Mouse (Mus musculus) MEL (cell line): ENCODE results near the gene Proser3. TPM values are rescaled to one million over a fixed set of nuclear protein-coding genes. Genes with fewer than 3 reads are reported as not detected.
A peak's percentile ranks its signal among the peaks of the same experiment; 100 is the strongest.

Source experiments
- DNase-seq: peaks from one replicate; pipeline ENCODE4 v3.0.0; 2011; ENCODE audit warnings: low read depth, low spot score
- H3K27ac ChIP-seq: 2 replicates; pipeline ENCODE4 v1.5.1; 2012; ENCODE audit warnings: low read depth, mild to moderate bottlenecking, control low read depth, low read length, moderate library complexity; ENCODE audit not compliant: control insufficient read depth
- H3K27me3 ChIP-seq, 2 experiments: fragments of 150-350 bp in 1 of 2; sonication (generic) in 1 of 2; 2 replicates each; pipeline ENCODE4 v1.6.1; 2012; ENCODE audit warnings: low read length in 2 of 2, mild to moderate bottlenecking in 2 of 2, improper control_type of control experiment in 1 of 2, moderate library complexity in 1 of 2; ENCODE audit not compliant: insufficient read depth in 2 of 2, control insufficient read depth in 1 of 2
- H3K36me3 ChIP-seq, 2 experiments: 2 replicates each; pipeline ENCODE4 v1.6.1; 2012 to 2014; ENCODE audit warnings: low read length in 2 of 2, improper control_type of control experiment in 1 of 2, inconsistent platforms in 1 of 2, mild to moderate bottlenecking in 1 of 2; ENCODE audit not compliant: insufficient read depth in 2 of 2, control insufficient read depth in 1 of 2
- H3K4me1 ChIP-seq, 2 experiments: fragments of 150-350 bp in 1 of 2; sonication (generic) in 1 of 2; 2 replicates each; pipeline ENCODE4 v1.6.1; 2012; ENCODE audit warnings: low read length in 2 of 2, improper control_type of control experiment in 1 of 2, mild to moderate bottlenecking in 1 of 2; ENCODE audit not compliant: insufficient read depth in 2 of 2, control insufficient read depth in 1 of 2
- H3K4me3 ChIP-seq, 2 experiments: fragments of 150-350 bp in 1 of 2; sonication (generic) in 1 of 2; 2 replicates each; pipeline ENCODE4 v1.5.1; 2012; ENCODE audit warnings: low read depth in 2 of 2, low read length in 2 of 2, mild to moderate bottlenecking in 2 of 2, moderate library complexity in 2 of 2, control low read depth in 1 of 2, improper control_type of control experiment in 1 of 2; ENCODE audit not compliant: control insufficient read depth in 1 of 2, insufficient read depth in 1 of 2
- H3K79me2 ChIP-seq: 2 replicates; pipeline ENCODE4 v1.6.1; 2012; ENCODE audit warnings: mild to moderate bottlenecking, low read length, moderate library complexity; ENCODE audit not compliant: control insufficient read depth, poor library complexity, insufficient read depth
- H3K9ac ChIP-seq: 2 replicates; pipeline ENCODE4 v1.6.1; 2012; ENCODE audit warnings: low read depth, mild to moderate bottlenecking, control low read depth, low read length, moderate library complexity; ENCODE audit not compliant: control insufficient read depth, poor library complexity, severe bottlenecking
- H3K9me3 ChIP-seq: fragments of 150-350 bp; sonication (generic); replicated peaks from 2 replicates; pipeline ENCODE4 v1.6.1; 2012; ENCODE audit warnings: mild to moderate bottlenecking, low read length, improper control_type of control experiment, moderate library complexity; ENCODE audit not compliant: insufficient read depth
- BHLHE40 ChIP-seq: IDR thresholded peaks from 2 replicates; pipeline ENCODE4 v1.6.1; 2012; ENCODE audit warnings: low read depth, mild to moderate bottlenecking, inconsistent platforms, low read length, improper control_type of control experiment, borderline replicate concordance
- CHD1 ChIP-seq: IDR thresholded peaks from 2 replicates; pipeline ENCODE4 v1.6.1; 2012; ENCODE audit warnings: low read depth, mild to moderate bottlenecking, inconsistent platforms, low read length, improper control_type of control experiment
- CHD2 ChIP-seq: IDR thresholded peaks from 2 replicates; pipeline ENCODE4 v1.6.1; 2011; ENCODE audit warnings: low read length, improper control_type of control experiment
- E2F4 ChIP-seq: IDR thresholded peaks from 2 replicates; pipeline ENCODE4 v1.6.1; 2011; ENCODE audit warnings: low read depth, low read length, improper control_type of control experiment, borderline replicate concordance
- ELF1 ChIP-seq: IDR thresholded peaks from 2 replicates; pipeline ENCODE4 v1.6.1; 2014; ENCODE audit warnings: low read depth, mild to moderate bottlenecking, inconsistent platforms, low read length, improper control_type of control experiment, moderate library complexity
- EP300 ChIP-seq, 2 experiments: IDR thresholded peaks; 2 replicates each; pipeline ENCODE4 v1.6.1; 2011; ENCODE audit warnings: improper control_type of control experiment in 2 of 2, low read length in 2 of 2, low read depth in 1 of 2, mild to moderate bottlenecking in 1 of 2
- KAT2A ChIP-seq: conservative IDR thresholded peaks from 2 replicates; pipeline ENCODE4 v1.6.1; 2012; ENCODE audit warnings: low read depth, low read length, improper control_type of control experiment, inconsistent platforms
- MAFK ChIP-seq: IDR thresholded peaks from 2 replicates; pipeline ENCODE4 v1.6.1; 2011; ENCODE audit warnings: low read depth, mild to moderate bottlenecking, low read length, improper control_type of control experiment, borderline replicate concordance
- MAX ChIP-seq: IDR thresholded peaks from 2 replicates; pipeline ENCODE4 v1.6.1; 2011; ENCODE audit warnings: low read length, improper control_type of control experiment
- MYB ChIP-seq: IDR thresholded peaks from 2 replicates; pipeline ENCODE4 v1.6.1; 2011; ENCODE audit warnings: mild to moderate bottlenecking, low read depth, low read length, improper control_type of control experiment
- NELFE ChIP-seq: IDR thresholded peaks from 2 replicates; pipeline ENCODE4 v1.6.1; 2011; ENCODE audit warnings: low read depth, low read length, improper control_type of control experiment
- NRF1 ChIP-seq: IDR thresholded peaks from 2 replicates; pipeline ENCODE4 v1.6.1; 2014; ENCODE audit warnings: low read depth, mild to moderate bottlenecking, inconsistent platforms, low read length, improper control_type of control experiment, moderate library complexity; ENCODE audit not compliant: poor library complexity, insufficient read depth, severe bottlenecking
- POLR2A ChIP-seq, 2 experiments: IDR thresholded peaks; 2 replicates each; pipeline ENCODE4 v1.6.1; 2011 to 2012; ENCODE audit warnings: low read length in 2 of 2, mild to moderate bottlenecking in 2 of 2, control low read depth in 1 of 2, improper control_type of control experiment in 1 of 2, low read depth in 1 of 2, moderate library complexity in 1 of 2; ENCODE audit not compliant: control insufficient read depth in 1 of 2, insufficient read depth in 1 of 2, poor library complexity in 1 of 2
- RAD21 ChIP-seq: IDR thresholded peaks from 2 replicates; pipeline ENCODE4 v1.6.1; 2011; ENCODE audit warnings: mild to moderate bottlenecking, low read depth, low read length, improper control_type of control experiment
- SIN3A ChIP-seq: IDR thresholded peaks from 2 replicates; pipeline ENCODE4 v1.6.1; 2012; ENCODE audit warnings: low read length, improper control_type of control experiment, inconsistent platforms
- SMC3 ChIP-seq: IDR thresholded peaks from 2 replicates; pipeline ENCODE4 v1.6.1; 2011; ENCODE audit warnings: low read depth, low read length, improper control_type of control experiment
- TAL1 ChIP-seq: IDR thresholded peaks from 2 replicates; pipeline ENCODE4 v1.6.1; 2012; ENCODE audit warnings: mild to moderate bottlenecking, inconsistent platforms, low read length, moderate library complexity, mixed read lengths
- TCF12 ChIP-seq: IDR thresholded peaks from 2 replicates; pipeline ENCODE4 v1.6.1; 2014; ENCODE audit warnings: low read depth, mild to moderate bottlenecking, inconsistent platforms, low read length, improper control_type of control experiment, moderate library complexity
- UBTF ChIP-seq: IDR thresholded peaks from 2 replicates; pipeline ENCODE4 v1.6.1; 2012; ENCODE audit warnings: low read depth, mild to moderate bottlenecking, inconsistent platforms, low read length, improper control_type of control experiment, moderate library complexity, borderline replicate concordance; ENCODE audit not compliant: insufficient read depth
- ZC3H11A ChIP-seq: IDR thresholded peaks from 2 replicates; pipeline ENCODE4 v1.6.1; 2012; ENCODE audit warnings: low read depth, mild to moderate bottlenecking, inconsistent platforms, low read length, improper control_type of control experiment
- polyA plus RNA-seq, 2 experiments: library from polyadenylated mRNA; stranded (reverse) in 1 of 2; unstranded in 1 of 2; fragments of >175 nt in 1 of 2; fragments of >200 nt in 1 of 2; gene quantifications; 2 replicates each; pipeline versions ENCODE4 v1.2.1 to v1.2.4; 2012; ENCODE audit warnings: low replicate concordance in 2 of 2, low read depth in 1 of 2; ENCODE audit not compliant: insufficient read length in 2 of 2, insufficient read depth in 1 of 2, missing spikeins in 1 of 2
- total RNA-seq: library from RNA; depleted of rRNA; stranded (reverse); fragments of 300-350 nt; gene quantifications from 2 replicates; pipeline ENCODE4 v1.2.3, GENCODE M21; 2012

Proser3 gene
- total and polyA plus RNA-seq, 3 experiments: 2.3 to 8.9 TPM; not detected in 1

DNA sequence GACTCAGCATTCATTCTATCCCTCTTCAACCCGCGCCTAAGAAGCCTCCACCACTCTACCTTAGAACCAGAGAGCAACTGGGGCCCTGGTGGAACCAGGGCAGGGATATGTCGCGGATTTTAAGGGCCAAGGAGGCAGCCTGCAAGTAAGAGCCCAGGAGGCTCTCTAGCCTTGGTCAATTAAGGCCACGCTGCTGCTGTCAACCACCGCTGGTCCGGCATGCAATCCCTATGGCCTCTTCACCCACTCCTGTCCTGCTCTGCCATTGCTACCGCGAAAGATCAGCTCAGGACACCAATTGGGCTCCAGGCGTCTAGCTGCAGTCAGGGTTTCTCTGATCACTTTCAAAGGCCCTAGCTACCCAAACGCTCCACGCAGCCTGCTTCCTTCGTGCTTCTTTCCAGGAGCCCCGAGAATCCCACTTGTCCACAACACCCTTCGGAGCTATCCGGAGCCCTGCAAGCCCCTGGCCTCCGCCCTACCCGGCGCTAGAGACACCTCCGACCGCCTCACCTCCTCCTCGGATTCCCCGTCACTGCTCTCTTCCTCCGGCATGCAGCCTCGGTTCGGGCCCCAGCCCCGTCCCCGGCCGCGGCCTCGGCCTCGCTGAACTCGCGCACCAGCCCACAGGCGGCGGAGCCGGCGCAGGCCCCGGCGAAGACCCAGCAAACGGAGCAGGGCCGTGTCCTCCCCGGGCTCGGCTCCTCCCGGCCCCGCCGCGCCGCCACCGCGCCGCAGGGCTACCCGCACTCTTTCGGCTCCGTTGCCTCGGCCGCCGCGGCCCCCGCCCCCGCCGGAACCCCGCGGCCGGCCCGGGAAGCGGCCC is 36.0 kb upstream of the Proser3 start:
- Histone ChIP-seq H3K27me3 (no peaks in the 10 kb centered on the region), H3K36me3 (peaks cover 4 to 10% of the 10 kb centered on the region in 2 experiments; a peak in 2 of 4 replicates), H3K27ac (peak overlapping the region; percentile 50), H3K4me3 (peak overlapping the region; percentile 83 to 99), H3K9ac (peak overlapping the region; percentile 93), H3K4me1 (peaks cover 4 to 25% of the 10 kb centered on the region in 2 experiments; a peak in 3 of 4 replicates), H3K79me2 (peaks cover 36% of the 10 kb centered on the region), H3K9me3 (no peaks in the 10 kb centered on the region)
- no peak for TF ChIP-seq MYB
- no peak for TF ChIP-seq NELFE
- no peak for TF ChIP-seq NRF1
- peak; percentile 61 for TF ChIP-seq SIN3A
- TF ChIP-seq POLR2A (IDR thresholded peaks at IDR 0.05; ENCODE audit: control insufficient read depth in 1 of 2, insufficient read depth in 1 of 2, low read depth in 1 of 2, low read length in 2 of 2, poor library complexity in 1 of 2): peak in 1 of 2 experiments; percentile 79; a peak in 2 of 4 replicates
- no peak for TF ChIP-seq TAL1
- TF ChIP-seq CHD1: no peak
- no peak for TF ChIP-seq RAD21
- TF ChIP-seq BHLHE40: no peak
- peak; percentile 83; the same call in 1 of the 2 replicates for TF ChIP-seq UBTF
- TF ChIP-seq TCF12: no peak
- TF ChIP-seq MAX: no peak
- DNase-seq: peak; percentile 57

DNA sequence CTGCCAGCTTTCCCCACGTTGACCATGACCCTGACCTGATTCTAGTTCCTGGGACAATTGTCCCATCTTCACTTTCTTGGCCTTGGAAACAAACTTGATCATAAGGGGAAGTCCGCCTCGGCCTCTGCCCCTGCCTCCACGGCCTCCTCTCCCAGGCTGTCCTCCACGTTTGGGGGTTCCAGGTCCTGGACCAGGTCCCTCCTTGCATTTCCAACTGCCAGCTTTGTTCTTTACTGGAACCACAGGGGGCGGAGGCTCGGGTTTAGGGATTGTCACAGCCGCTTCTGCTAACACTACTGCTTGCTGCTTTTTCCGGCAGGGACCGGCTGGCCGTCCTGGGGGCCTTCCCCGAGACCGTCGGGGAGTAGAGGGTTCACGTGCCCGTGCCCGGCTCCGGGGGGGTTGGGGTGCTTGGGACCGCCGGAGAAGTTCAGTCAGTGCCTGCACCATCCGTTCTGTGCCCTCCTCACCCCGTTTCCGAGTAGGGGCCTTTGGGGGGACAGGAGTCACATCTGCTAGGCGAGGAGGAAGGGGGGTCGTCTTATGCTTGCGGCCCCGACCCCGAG is 34.4 kb upstream of the Proser3 start:
- peaks cover 3 to 12% of the 10 kb centered on the region in 2 experiments; a peak in 3 of 4 replicates for H3K4me1 ChIP-seq
- H3K36me3 ChIP-seq: peaks cover 7 to 9% of the 10 kb centered on the region in 2 experiments; a peak in 2 of 4 replicates
- H3K9me3 ChIP-seq: no peaks in the 10 kb centered on the region
- peaks cover 36% of the 10 kb centered on the region for H3K79me2 ChIP-seq
- H3K4me3 ChIP-seq: no peak overlapping the region
- no peak overlapping the region for H3K9ac ChIP-seq
- no peak overlapping the region for H3K27ac ChIP-seq
- no peaks in the 10 kb centered on the region for H3K27me3 ChIP-seq
- TF ChIP-seq SMC3: no peak
- TF ChIP-seq MAFK: no peak
- TF ChIP-seq CHD2: no peak
- no peak for TF ChIP-seq NRF1
- TF ChIP-seq ZC3H11A: no peak
- TF ChIP-seq EP300 (IDR thresholded peaks at IDR 0.05; ENCODE audit: low read depth in 1 of 2, low read length in 2 of 2): no peak
- no peak for TF ChIP-seq E2F4
- no peak for TF ChIP-seq SIN3A
- no peak for TF ChIP-seq POLR2A (IDR thresholded peaks at IDR 0.05; ENCODE audit: control insufficient read depth in 1 of 2, insufficient read depth in 1 of 2, low read depth in 1 of 2, low read length in 2 of 2, poor library complexity in 1 of 2)
- no peak for TF ChIP-seq KAT2A
- TF ChIP-seq ELF1: no peak
- DNase-seq: no peak
